Mouse (Mus musculus): ENCODE results near the gene Fbxw11.

The Fbxw11 gene

DNA sequence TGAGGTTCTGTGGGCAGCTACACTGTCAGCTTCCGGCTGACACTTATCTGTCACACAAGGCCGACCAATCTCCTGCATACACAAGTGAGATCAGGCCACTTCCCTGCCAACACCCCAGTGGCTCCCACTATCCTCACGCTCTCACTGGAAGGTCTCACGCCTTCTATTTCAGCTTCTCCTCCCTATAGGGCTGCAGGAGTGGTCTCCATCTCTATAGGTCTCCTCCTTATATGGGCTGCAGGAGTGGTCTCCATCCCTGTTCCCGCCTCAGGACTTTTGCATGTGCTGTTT lies 110.0 kb downstream of the Fbxw11 start:
- DNase-seq (ENCODE audit: low spot score) = no peak

DNA sequence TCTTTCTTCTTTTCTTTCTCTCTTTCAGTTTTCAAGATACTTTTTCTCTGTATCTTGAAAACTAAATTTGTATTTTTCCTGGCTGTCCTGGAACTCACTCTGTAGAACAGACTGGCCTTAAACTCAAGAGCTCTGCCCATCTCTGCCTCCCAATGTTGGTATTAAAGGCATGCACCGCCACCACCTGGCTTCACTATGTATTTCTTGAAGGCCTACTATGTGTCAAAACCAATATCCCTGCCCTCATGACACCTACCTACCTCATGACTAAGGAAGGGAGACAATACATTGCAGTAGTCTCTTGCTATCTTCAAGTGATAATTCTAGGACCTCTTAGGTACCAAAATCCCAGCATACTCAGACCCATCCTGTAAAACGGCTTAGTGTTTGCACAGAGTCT lies 110.8 kb downstream of the Fbxw11 start:
- DNase-seq (ENCODE audit: low spot score) = no peak

DNA sequence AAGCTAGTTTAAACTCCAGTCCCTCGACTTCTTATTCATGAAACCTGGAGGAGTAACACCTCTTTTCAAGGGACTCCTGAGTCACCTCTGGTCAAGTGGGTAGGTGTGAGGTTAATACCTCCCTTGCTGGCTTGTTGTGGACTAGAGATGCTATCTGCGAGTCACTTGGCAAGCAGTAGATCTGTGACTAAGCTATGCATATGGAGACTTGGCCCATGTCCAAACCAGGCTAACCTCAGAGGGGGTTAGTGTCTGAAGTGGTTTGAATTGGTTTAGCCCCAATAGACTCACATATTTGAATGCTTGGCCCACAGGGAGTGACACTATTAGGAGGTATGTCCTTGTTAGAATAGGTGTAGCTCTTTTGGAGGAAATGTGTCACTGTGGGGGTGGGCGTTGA lies 120.2 kb downstream of the Fbxw11 start:
- DNase-seq (ENCODE audit: low spot score) = no peak

DNA sequence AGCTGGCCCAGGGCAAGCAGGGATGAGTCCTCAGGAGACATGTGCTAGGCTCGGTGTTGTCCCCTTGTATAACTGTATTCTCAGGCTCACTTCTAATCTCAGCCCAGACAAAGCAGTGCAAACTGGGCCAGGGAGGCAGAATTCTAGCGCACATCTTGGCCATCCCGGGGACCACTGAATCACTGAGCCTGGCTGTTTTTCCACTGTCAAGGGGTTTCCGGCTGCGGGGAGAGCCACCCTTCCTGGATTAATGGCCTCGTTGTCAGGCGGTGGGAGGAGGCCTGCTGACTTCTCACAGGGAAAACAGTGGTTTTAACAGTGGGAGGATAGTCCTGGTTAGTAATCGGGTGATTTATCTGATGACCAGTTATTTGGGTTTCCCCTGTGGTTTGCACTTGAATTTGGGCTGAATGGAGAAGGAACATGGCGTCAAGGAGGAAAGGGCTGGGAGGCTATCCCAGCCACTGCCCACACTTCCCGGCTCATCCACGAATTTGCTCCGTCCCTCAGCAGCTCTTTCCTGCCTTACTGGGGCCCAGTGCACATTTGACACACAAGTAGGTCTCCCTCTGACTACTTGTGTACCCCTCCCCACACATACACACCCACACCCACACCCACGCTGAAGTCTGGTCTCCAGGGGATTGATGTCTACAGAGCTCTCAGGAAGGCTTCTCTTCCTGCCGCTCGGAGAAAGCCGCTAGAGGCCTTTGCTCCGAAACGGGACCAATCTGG lies 125.1 kb downstream of the Fbxw11 start:
- no peak for DNase-seq (ENCODE audit: low spot score)

DNA sequence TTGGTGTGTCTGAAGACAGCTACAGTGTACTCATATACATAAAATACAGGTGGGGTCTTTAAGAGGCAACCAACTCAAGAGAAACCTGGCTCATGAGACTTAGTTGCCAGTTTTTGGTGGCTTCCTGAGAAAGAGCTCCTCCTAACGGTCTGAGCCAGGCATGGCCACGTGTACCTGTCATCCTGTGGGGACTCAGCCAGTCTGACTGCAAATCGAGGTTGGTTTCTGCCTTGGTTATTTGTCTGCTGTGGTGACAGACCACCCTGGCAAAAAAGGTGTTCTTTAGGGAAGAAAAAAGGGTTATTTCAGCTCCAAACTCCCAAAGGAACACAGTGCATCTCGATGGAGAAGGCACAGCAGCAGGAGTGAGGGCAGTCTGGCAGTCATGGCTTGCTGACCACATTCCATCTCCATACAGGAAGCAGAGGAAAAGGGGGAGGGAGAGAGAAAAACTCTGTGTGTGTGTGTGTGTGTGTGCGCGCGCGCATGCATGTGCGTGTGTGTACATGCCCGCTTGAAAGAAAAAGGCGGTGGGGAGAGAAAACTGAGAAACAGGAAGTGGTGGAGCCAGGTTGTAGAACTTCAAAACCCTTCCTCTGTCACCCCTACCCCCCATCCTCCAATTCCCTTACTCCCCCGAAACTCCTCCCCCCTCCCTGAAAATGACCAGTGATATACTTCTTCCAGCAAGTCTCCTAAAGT lies 126.3 kb downstream of the Fbxw11 start:
- DNase-seq (ENCODE audit: low spot score) = no peak

DNA sequence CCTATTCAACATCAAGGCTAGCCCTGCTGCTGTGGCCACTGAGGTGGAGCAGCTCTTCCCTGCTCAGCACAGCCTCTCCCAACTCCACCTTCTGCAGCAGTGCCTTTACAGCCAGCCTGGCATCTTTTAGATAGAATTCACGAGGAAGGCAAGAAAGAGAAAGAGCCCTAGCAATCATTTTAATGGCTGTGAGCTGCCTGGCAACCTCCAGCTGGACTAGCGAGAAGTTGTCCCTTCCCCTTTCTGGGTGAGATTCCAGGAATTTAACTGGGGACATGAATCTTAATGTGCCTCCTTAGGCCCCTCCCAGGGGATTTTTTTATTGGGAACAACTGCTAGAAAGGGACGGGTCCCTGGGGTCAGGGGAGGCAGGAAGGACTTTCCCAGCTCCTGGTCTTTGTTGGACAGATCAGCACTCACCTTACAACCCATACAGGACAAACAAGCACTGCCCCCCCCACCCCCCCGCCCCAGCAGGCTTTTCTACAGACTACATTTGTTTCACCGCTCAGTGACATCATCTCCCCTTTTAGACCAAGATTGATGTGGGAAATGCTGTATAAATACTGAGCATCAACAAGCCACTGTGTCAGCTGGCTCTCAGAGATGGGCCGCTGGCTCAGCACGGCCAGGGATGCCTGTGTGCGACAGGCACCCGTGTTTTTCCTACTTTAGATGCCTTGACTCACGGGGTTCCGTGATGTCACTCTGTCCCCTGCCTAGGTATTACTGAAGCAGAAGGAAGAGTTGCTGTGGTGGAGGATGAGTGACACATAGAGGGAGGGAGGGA lies 138.4 kb downstream of the Fbxw11 start:
- DNase-seq (ENCODE audit: low spot score) = no peak

DNA sequence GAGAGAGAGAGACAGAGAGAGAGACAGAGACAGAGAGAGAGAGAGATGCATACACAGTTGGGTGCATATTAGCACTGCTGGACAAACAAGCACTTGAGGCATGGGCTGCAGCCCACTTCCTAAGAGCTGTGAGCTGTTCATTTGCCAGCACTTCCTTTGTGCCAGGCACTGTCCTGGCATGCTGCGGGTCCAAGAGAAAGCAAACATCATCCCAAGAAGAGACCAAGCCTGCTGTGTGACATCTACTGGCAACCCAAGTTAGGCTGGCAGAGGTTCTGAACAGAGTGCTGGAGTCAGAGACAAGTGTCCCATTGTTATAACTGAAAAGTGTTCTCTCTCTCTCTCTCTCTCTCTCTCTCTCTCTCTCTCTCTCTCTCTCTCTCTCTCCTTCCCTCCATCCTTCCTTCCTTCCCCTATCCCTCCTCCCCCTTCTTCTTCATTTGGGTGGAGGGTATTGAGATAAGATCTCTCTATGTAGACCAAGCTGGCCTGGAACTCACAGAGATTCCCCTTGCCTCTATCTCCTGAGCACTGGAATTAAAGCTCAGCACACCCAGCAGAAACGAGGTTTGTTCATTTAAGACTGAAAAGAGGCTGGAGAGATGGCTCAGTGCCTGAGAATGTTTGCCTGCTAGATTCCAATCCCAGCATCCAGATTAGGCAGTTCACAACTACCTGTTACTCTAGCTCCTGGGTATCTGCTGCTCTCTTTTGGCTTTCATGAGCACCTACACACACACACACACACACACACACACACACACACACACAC lies 139.3 kb downstream of the Fbxw11 start:
- DNase-seq (ENCODE audit: low spot score) = no peak

DNA sequence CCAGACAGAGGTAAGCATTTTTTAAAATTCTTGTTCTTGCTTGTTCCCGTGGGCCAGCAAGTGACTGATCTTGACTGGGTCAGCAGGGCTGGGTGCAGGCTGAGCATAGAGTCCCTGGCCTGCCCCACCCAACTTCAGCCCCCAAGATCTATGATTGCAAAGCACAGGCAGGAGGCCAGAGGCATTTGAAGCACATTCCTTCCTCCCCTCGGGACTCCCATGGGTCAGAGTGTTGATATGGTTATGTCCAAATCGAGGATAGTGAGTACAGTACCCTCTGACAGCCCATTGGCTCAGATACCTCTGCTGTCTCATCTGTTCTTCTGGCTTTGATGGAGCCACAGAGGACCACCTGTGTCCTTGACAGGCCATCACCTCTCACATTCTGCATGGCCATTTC lies 140.2 kb downstream of the Fbxw11 start:
- no peak for DNase-seq (ENCODE audit: low spot score)

DNA sequence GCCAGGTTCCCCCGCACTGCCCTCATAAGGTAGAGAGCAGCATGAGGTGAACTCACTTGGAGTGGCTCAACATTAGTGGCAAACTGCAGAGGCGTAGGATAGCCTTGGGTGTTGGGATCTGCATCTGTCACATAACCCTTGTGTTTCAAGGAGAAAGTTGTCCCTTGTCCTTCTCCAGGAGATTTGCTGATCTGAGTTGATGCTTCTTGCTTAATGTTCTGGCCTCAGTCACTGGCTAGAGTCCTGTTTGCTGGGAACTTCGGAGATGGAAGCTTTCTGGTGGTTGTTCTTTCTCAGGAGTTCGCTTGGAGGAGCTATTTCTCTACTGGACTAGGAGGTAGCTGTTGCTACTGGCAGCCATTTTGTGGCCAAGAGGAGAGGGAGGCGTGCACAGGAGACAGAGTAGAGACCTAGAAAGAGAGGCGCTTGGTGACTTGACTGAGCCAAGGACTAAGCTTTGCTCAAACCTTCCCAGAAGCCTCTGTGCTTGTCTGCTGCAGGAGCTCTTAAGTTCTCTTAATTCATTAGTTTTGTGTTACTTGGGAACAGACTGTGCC lies 143.1 kb downstream of the Fbxw11 start:
- no peak for DNase-seq (ENCODE audit: low spot score)

DNA sequence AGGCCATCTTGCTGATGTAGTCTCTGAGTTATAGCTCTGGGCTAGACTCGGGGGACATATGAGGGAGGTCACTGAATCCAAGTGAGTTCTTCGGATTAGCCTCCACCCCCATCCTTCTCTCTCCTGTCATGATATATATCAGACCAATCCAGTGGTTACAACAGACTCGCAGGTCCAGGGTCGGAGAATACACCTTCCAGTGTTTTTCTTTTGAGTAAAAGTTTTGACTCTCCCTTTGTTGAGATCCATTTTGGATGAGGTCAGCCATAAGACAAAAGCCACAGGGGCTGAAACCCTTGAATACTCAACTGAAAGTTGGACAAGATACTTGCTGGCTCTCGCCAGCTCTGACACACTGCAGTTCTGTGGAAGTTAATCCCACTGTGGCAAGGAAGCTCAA lies 143.7 kb downstream of the Fbxw11 start:
- DNase-seq (ENCODE audit: low spot score) = no peak

DNA sequence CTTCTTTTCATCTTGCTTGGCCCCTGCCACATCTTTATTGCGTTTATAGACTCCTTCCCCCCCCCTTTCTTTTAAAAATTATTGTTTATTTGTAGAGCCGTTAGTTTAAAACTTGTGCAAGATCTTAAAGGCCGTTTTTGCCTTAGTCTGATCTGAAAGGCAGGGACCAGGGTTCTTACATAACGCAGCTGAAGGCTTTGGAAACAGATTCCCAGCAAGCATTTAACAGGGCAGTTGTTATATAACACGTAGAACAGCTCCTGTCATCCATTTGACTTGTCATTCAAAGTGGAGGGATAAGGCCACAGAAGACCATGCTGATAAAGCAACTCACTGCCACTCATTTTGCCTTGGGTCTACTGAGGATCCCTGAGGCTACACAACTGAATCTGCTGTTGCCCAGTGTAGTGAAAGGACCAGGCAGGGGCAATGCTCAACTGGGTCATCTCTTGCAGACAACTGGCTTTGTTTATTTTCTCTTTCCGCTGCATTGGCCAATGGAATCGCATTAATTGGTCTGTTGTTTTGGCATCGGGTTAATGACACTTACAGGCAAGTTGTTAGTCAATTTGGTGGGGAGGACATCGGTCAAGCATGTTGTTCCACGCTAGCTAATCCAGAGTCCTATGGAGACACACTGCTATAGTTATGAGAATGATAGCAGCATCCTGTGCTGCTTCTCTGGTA lies 152.4 kb downstream of the Fbxw11 start:
- no peak for DNase-seq (ENCODE audit: low spot score)
